Mouse (Mus musculus): Measurements from ENCODE around the gene Ap2m1.

- TF ChIP-seq EP300 (optimal IDR thresholded peaks at IDR 0.05) (no peak), CTCF (IDR thresholded peaks at IDR 0.05; ENCODE audit: low read depth) (no peak)
Measured at GRCm38 (mm10) chr16:20536081-20536665, 895 bp downstream of the Ap2m1 start.

Data from stomach, postnatal 0 days (tissue).